Mouse (Mus musculus) left cerebral cortex, adult 18-20 months (tissue): ENCODE measurements at regions not wholly inside any gene's neighbourhood (a gene's known extent, or its start where the extent isn't known, plus 50 kb on each side); places are given as distances from the start of the nearest gene placed in this dataset.

ENCODE experiments used
- DNase-seq, 2 experiments: peaks; one replicate each; pipeline ENCODE4 v3.0.0; 2021 to 2022; ENCODE audit warnings: low spot score in 2 of 2, mixed read lengths in 1 of 2

- DNase-seq: no peak
Measured at GRCm38 (mm10) chr13:56021716-56022115, 114.4 kb downstream of the H2afy start.

- DNase-seq: no peak
Measured at GRCm38 (mm10) chr13:56014006-56014405, 122.2 kb downstream of the H2afy start.

GRCm38 (mm10) chr13:56010416-56010815, 125.7 kb downstream of the H2afy start:
- no peak for DNase-seq

- DNase-seq: no peak
Measured at GRCm38 (mm10) chr13:56006827-56007226, 129.3 kb downstream of the H2afy start.

- DNase-seq: no peak
Measured at GRCm38 (mm10) chr13:56005746-56006145, 130.4 kb downstream of the H2afy start.

GRCm38 (mm10) chr13:56003724-56004393, 132.3 kb downstream of the H2afy start:
- DNase-seq: peak; percentile 51 to 57

- no peak for DNase-seq
Measured at GRCm38 (mm10) chr13:55995255-55995654, 140.9 kb downstream of the H2afy start.

GRCm38 (mm10) chr13:55994460-55994859, 141.7 kb downstream of the H2afy start:
- DNase-seq: no peak

GRCm38 (mm10) chr13:55992699-55993098, 143.5 kb downstream of the H2afy start:
- DNase-seq: no peak

- no peak for DNase-seq
Measured at GRCm38 (mm10) chr13:55991216-55991615, 144.9 kb downstream of the H2afy start.

- peak; percentile 23 to 42 for DNase-seq
Measured at GRCm38 (mm10) chr13:55990186-55990585, 146.0 kb downstream of the H2afy start.

GRCm38 (mm10) chr13:55989401-55989800, 146.8 kb downstream of the H2afy start:
- no peak for DNase-seq

- DNase-seq: no peak
Measured at GRCm38 (mm10) chr13:55985396-55985795, 149.4 kb upstream of the Pitx1 start.

- no peak for DNase-seq
Measured at GRCm38 (mm10) chr13:55984772-55985171, 148.8 kb upstream of the Pitx1 start.

GRCm38 (mm10) chr13:55983851-55984250, 147.9 kb upstream of the Pitx1 start:
- no peak for DNase-seq

GRCm38 (mm10) chr13:55981041-55981440, 145.0 kb upstream of the Pitx1 start:
- no peak for DNase-seq

- DNase-seq: no peak
Measured at GRCm38 (mm10) chr13:55977902-55978301, 141.9 kb upstream of the Pitx1 start.

GRCm38 (mm10) chr13:55976911-55977381, 141.0 kb upstream of the Pitx1 start:
- no peak for DNase-seq

- no peak for DNase-seq
Measured at GRCm38 (mm10) chr13:55974105-55974504, 138.1 kb upstream of the Pitx1 start.

GRCm38 (mm10) chr13:55970687-55971086, 134.7 kb upstream of the Pitx1 start:
- no peak for DNase-seq

- DNase-seq: no peak
Measured at GRCm38 (mm10) chr13:55969473-55969872, 133.5 kb upstream of the Pitx1 start.

GRCm38 (mm10) chr13:55967151-55967550, 131.2 kb upstream of the Pitx1 start:
- no peak for DNase-seq

GRCm38 (mm10) chr13:55963005-55963620, 127.1 kb upstream of the Pitx1 start:
- peak; percentile 54 to 63 for DNase-seq
